Mouse (Mus musculus) bone marrow macrophage, adult 2 months (primary cell): ENCODE measurements around the gene Ppp1r3c. TPM values are rescaled to one million over a fixed set of nuclear protein-coding genes. Genes with fewer than 3 reads are reported as not detected.

Source experiments
- H3K27ac ChIP-seq: 2 replicates; pipeline ENCODE4 v1.5.1; 2012; ENCODE audit warnings: low read depth, low read length; ENCODE audit not compliant: insufficient read depth
- H3K4me1 ChIP-seq: 2 replicates; pipeline ENCODE4 v1.6.1; 2012; ENCODE audit warnings: low read length; ENCODE audit not compliant: control insufficient read depth, insufficient read depth
- H3K4me3 ChIP-seq: 2 replicates; pipeline ENCODE4 v1.5.1; 2012; ENCODE audit warnings: mild to moderate bottlenecking, low read length, moderate library complexity; ENCODE audit not compliant: insufficient read depth
- CTCF ChIP-seq: IDR thresholded peaks from 2 replicates; pipeline ENCODE4 v1.5.1; 2012; ENCODE audit warnings: low read depth, mild to moderate bottlenecking, low read length, moderate library complexity
- POLR2A ChIP-seq: IDR thresholded peaks from 2 replicates; pipeline ENCODE4 v1.6.1; 2012; ENCODE audit warnings: mild to moderate bottlenecking, low read depth, low read length, borderline replicate concordance
- polyA plus RNA-seq: library from polyadenylated mRNA; stranded (reverse); fragments of >200 nt; gene quantifications from 2 replicates; pipeline ENCODE4 v1.2.4, GENCODE M21; 2012; ENCODE audit not compliant: missing spikeins, insufficient read depth, insufficient read length

Ppp1r3c gene
- polyA plus RNA-seq, 1 experiment, result not detected

- Histone ChIP-seq H3K4me3 (no peak overlapping the region), H3K4me1 (no peaks in the 10 kb centered on the region), H3K27ac (no peak overlapping the region)
- TF ChIP-seq POLR2A (no peak), CTCF (no peak)
These were observed 15.3 kb downstream of the Ppp1r3c start for GRCm38 (mm10) chr19:36721139-36721538.

- TF ChIP-seq CTCF, result no peak
- no peak for TF ChIP-seq POLR2A
- no peak overlapping the region for H3K27ac ChIP-seq
- H3K4me3 ChIP-seq, result no peak overlapping the region
- no peaks in the 10 kb centered on the region for H3K4me1 ChIP-seq
These were observed 20.2 kb downstream of the Ppp1r3c start for GRCm38 (mm10) chr19:36716221-36716620.

GRCm38 (mm10) chr19:36715591-36715990, 20.9 kb downstream of the Ppp1r3c start:
- TF ChIP-seq POLR2A, result no peak
- TF ChIP-seq CTCF, result no peak
- Histone ChIP-seq H3K4me1 (no peaks in the 10 kb centered on the region), H3K4me3 (no peak overlapping the region), H3K27ac (no peak overlapping the region)

GRCm38 (mm10) chr19:36714492-36714891, 22.0 kb downstream of the Ppp1r3c start:
- Histone ChIP-seq H3K4me1 (no peaks in the 10 kb centered on the region), H3K27ac (no peak overlapping the region), H3K4me3 (no peak overlapping the region)
- TF ChIP-seq CTCF (no peak), POLR2A (no peak)

- Histone ChIP-seq H3K27ac (no peak overlapping the region), H3K4me3 (no peak overlapping the region), H3K4me1 (no peaks in the 10 kb centered on the region)
- TF ChIP-seq POLR2A (no peak), CTCF (no peak)
These were observed 23.4 kb downstream of the Ppp1r3c start for GRCm38 (mm10) chr19:36713092-36713491.

- Histone ChIP-seq H3K4me3 (no peak overlapping the region), H3K4me1 (peaks cover 2% of the 10 kb centered on the region; the same call in 1 of the 2 replicates), H3K27ac (no peak overlapping the region)
- no peak for TF ChIP-seq CTCF
- TF ChIP-seq POLR2A, result no peak
These were observed 30.3 kb downstream of the Ppp1r3c start for GRCm38 (mm10) chr19:36706195-36706594.

- peaks cover 2% of the 10 kb centered on the region; the same call in 1 of the 2 replicates for H3K4me1 ChIP-seq
- H3K27ac ChIP-seq, result no peak overlapping the region
- no peak overlapping the region for H3K4me3 ChIP-seq
- TF ChIP-seq POLR2A (no peak), CTCF (no peak)
These were observed 30.9 kb downstream of the Ppp1r3c start for GRCm38 (mm10) chr19:36705286-36706146.

- Histone ChIP-seq H3K27ac (no peak overlapping the region), H3K4me3 (no peak overlapping the region), H3K4me1 (peaks cover 2% of the 10 kb centered on the region; the same call in 1 of the 2 replicates)
- TF ChIP-seq POLR2A, result no peak
- no peak for TF ChIP-seq CTCF
These were observed 31.7 kb downstream of the Ppp1r3c start for GRCm38 (mm10) chr19:36704763-36705162.

GRCm38 (mm10) chr19:36701809-36702622, 34.4 kb downstream of the Ppp1r3c start:
- Histone ChIP-seq H3K4me1 (peaks cover 2% of the 10 kb centered on the region; the same call in 1 of the 2 replicates), H3K27ac (no peak overlapping the region), H3K4me3 (no peak overlapping the region)
- TF ChIP-seq POLR2A, result no peak
- no peak for TF ChIP-seq CTCF
